Mouse (Mus musculus) liver, adult 2 months (tissue): Measurements from ENCODE around the gene H2-Ab1.

Source experiments
- CTCF ChIP-seq: fragments of 200-500 bp; IDR thresholded peaks from 2 replicates; pipeline ENCODE4 v1.5.1; 2011; ENCODE audit warnings: low read depth, low read length, control low read depth
- POLR2A ChIP-seq: fragments of 200-500 bp; IDR thresholded peaks from 2 replicates; pipeline ENCODE4 v1.6.1; 2011; ENCODE audit warnings: low read length, control low read depth; ENCODE audit not compliant: insufficient read depth; ENCODE audit errors: extremely low read depth

GRCm38 (mm10) chr17:34295307-34295706, 37.8 kb downstream of the H2-Ab1 start:
- TF ChIP-seq CTCF (no peak), POLR2A (no peak)
